Mouse (Mus musculus) limb, embryonic 11.5 days (tissue): ENCODE data around the gene Gm15217. TPM values are rescaled to one million over a fixed set of nuclear protein-coding genes. Genes with fewer than 3 reads are reported as not detected.

Experiments used
- ATAC-seq: fragments of 200-750 bp; cut with Nextera tagmentation; 2 replicates; pipeline ENCODE4 v1.8.0; 2017; ENCODE audit warnings: low read depth; ENCODE audit not compliant: insufficient number of reproducible peaks, low FRiP score, low TSS enrichment
- DNase-seq: peaks from one replicate; pipeline ENCODE4 v3.0.0-alpha.2; 2015; ENCODE audit warnings: low spot score
- H3K27ac ChIP-seq: fragments of 300-500 bp; sonication (generic); replicated peaks from 2 replicates; pipeline ENCODE4 v1.5.1; 2014; ENCODE audit warnings: low read depth, mild to moderate bottlenecking, low read length
- H3K27me3 ChIP-seq: fragments of 300-500 bp; sonication (generic); 2 replicates; pipeline ENCODE4 v1.6.1; 2014; ENCODE audit warnings: mild to moderate bottlenecking, low read length, mixed read lengths; ENCODE audit not compliant: control insufficient read depth, insufficient read depth
- H3K36me3 ChIP-seq: fragments of 300-500 bp; sonication (generic); 2 replicates; pipeline ENCODE4 v1.6.1; 2014; ENCODE audit warnings: mild to moderate bottlenecking, low read length, moderate library complexity, mixed read lengths; ENCODE audit not compliant: control insufficient read depth, insufficient read depth
- H3K4me1 ChIP-seq: fragments of 300-500 bp; sonication (generic); 2 replicates; pipeline ENCODE4 v1.6.1; 2014; ENCODE audit warnings: low read length, mixed read lengths; ENCODE audit not compliant: control insufficient read depth, insufficient read depth
- H3K4me2 ChIP-seq: fragments of 300-500 bp; sonication (generic); 2 replicates; pipeline ENCODE4 v1.6.1; 2014; ENCODE audit warnings: low read depth, mild to moderate bottlenecking, moderate library complexity; ENCODE audit not compliant: severe bottlenecking
- H3K4me3 ChIP-seq: fragments of 300-500 bp; sonication (generic); 2 replicates; pipeline ENCODE4 v1.5.1; 2014; ENCODE audit warnings: low read depth, low read length
- H3K9ac ChIP-seq: fragments of 300-500 bp; sonication (generic); 2 replicates; pipeline ENCODE4 v1.6.1; 2014; ENCODE audit warnings: mild to moderate bottlenecking, low read length
- H3K9me3 ChIP-seq: fragments of 300-500 bp; sonication (generic); 2 replicates; pipeline ENCODE4 v1.6.1; 2016; ENCODE audit warnings: low read length; ENCODE audit not compliant: control insufficient read depth
- WGBS: fragments of 180-500 bp; shearing (Covaris S2); extraction: QIAGEN DNeasy Blood & Tissue Kit; methylation state at CpG from one replicate; pipeline ENCODE4 v1.1.7; 2014; 5-methylcytosine and 5-hydroxymethylcytosine counted together
- polyA plus RNA-seq: library from polyadenylated mRNA; unstranded; fragments of >200 nt; fragmentation: Nextera tagmentation; extraction: Ambion mirVana; gene quantifications from 2 replicates; pipeline ENCODE4 v1.2.1, GENCODE M21; 2014

Gene Gm15217
- polyA plus RNA-seq, 1 experiment from 2014 or later: not detected

DNA sequence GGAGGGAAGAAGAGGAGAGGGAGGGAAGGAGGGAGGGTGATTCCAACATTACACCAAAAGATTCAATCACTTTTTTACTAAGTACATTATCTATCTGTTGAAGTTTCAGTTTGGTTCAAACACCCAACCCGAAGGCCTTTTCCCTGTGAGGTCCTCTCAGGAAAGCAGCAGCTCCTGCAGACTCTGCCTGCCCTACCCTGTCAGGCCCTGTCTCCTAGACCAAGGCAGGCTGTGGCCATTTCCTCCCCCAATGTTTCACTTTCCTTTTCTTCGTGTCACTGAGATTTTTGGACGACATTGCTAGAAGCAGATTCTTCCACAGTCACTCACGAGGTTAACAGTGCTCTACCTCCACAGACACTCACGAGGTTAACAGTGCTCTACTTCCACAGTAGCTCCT, 3.4 kb upstream of the Gm15217 start:
- WGBS: 81% methylated on average over 5 of the region's 5 CpGs
- Histone ChIP-seq H3K4me1 (peaks cover 11% of the 10 kb centered on the region), H3K27me3 (no peaks in the 10 kb centered on the region), H3K27ac (no peak overlapping the region), H3K9ac (no peak overlapping the region), H3K4me2 (no peak overlapping the region), H3K9me3 (no peaks in the 10 kb centered on the region), H3K4me3 (no peak overlapping the region), H3K36me3 (no peaks in the 10 kb centered on the region)
- ATAC-seq (no peak), DNase-seq (no peak)

DNA sequence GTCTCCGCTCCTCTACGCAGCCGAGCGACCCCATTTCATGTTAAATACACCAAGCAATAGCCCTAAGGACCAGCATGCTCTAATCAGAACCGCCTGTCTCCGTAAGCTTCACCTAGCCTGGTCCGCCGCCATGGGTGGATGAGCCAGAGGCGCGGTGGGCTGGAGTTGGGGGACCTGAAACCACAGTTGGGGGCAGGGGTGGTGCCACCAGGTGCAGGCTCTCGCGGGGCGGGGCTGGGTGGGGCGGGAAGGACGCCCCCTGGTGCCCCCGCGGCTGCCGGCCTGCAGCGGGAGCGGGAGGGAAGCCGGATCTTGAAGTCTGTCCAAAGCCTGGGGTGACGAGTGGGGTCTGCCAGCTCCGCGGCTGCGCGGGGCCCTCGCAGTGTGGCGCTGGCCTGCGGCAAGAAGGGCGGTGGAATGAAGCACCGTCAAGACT, 1.1 kb downstream of the Gm15217 start:
- peaks cover 26% of the 10 kb centered on the region for H3K4me1 ChIP-seq
- DNase-seq: peak; percentile 67
- H3K9ac ChIP-seq: peak overlapping the region; percentile 39
- H3K27me3 ChIP-seq: no peaks in the 10 kb centered on the region
- no peaks in the 10 kb centered on the region for H3K9me3 ChIP-seq
- ATAC-seq: peak; percentile 61
- 5% methylated on average over 31 of the region's 31 CpGs for WGBS
- peaks cover 2% of the 10 kb centered on the region; the same call in 1 of the 2 replicates for H3K36me3 ChIP-seq
- no peak overlapping the region for H3K27ac ChIP-seq
- peak overlapping the region; percentile 55 for H3K4me2 ChIP-seq
- H3K4me3 ChIP-seq: peak overlapping the region; percentile 26

DNA sequence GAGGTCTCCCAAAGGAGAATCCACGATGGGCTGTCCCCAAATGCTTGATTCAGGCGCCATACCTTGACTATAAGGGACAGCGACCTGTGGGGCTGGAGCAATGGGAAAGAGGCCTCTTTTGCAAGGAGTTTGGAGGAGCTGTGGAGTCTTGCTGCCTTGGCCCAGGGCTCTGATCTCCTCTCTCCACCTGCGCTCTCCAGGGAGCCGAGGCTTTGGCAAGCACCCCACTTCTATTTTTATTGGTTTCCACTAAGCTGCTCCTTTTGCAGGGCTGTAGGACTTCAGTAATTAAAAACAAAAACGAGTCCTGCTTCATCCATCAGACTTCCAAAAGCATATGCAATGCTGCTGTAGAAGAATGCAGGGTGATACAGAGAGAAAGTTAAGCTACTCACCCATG, 2.2 kb downstream of the Gm15217 start:
- ATAC-seq (no peak), DNase-seq (no peak)
- H3K9ac ChIP-seq: no peak overlapping the region; the same call in 1 of the 2 replicates
- H3K4me1 ChIP-seq: peaks cover 29% of the 10 kb centered on the region
- H3K4me3 ChIP-seq: no peak overlapping the region
- no peak overlapping the region for H3K4me2 ChIP-seq
- no peaks in the 10 kb centered on the region for H3K9me3 ChIP-seq
- H3K27ac ChIP-seq: no peak overlapping the region
- 27% methylated on average over 6 of the region's 6 CpGs for WGBS
- no peaks in the 10 kb centered on the region for H3K27me3 ChIP-seq
- peaks cover 2% of the 10 kb centered on the region; the same call in 1 of the 2 replicates for H3K36me3 ChIP-seq

DNA sequence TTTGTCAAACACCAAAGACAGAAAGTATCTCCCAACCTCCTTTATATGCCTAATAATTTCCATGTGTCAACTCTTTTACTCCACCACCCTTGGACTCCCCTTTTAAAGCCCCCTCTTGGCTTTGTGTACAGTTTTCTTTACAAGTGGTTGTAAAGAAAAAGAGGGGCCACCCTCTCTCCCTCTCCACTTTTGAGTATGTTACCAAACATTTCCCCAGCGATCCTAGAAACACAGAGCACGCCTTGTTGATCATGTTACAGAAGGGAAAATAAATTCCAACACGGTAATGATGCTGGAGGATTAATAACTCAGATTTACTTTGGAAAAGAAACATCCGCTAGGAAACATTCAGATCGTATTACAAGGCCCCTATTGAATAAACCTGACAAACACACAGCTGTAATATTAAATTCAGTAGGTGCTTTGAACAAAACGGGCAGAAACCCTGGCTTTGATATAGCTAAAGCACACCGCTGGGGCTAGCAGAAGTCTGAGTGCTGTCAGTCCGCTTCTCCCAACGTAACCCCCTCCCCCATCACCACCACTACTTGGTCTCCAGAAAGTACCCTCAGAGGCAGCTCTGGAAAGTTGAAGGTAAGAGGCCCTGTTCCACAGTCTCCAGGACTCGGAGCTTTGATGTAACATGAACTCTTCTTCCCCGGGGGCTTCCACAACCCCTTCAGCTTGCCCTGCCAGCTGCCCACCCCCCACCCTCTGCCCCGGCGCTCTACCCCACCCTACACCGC, 5.9 kb downstream of the Gm15217 start:
- WGBS: 4% methylated on average over 14 of the region's 14 CpGs

DNA sequence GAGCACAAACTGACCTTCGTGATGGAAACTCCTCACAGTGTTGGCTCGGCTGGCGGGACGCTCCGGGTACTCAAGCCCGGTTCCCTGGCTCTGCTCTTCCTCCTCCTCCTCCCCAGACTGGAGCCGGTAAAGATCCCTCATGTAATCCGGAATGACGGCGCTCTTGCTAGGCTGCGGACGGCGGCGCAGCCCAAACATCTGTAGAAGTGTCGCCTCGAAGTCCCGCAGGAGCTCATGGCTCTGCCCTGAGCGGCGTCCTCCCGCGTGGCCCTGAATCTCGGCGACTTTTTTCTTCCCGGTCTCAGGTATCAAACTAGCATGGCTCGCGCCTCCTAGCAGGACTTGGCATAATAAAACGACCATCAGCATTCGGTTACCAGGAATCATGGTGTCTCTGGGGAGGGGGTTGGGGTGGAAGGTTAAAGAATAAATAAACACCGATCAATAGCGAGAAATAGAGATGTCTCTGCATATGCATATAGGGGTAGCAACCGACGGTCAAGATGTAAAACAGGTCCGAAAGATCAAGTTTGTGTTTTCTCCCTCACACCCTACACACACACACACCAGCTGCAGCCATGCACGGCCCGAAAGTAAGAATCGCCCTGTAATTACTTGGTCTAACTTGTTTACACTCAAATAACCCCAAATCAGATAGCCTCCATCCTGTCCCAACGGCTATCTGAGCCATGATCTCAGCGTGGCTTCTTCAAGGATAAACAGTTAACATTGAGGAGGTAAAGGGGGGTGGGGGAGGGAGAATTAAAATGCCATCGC, 6.7 kb downstream of the Gm15217 start:
- ATAC-seq: no peak

More for the DNA sequence above, 5.9 kb downstream of the Gm15217 start:
- ATAC-seq: peak; percentile 28
- peak; percentile 73 for DNase-seq
- H3K27ac ChIP-seq: peak overlapping the region; percentile 90
- peaks cover 3% of the 10 kb centered on the region; the same call in 1 of the 2 replicates for H3K27me3 ChIP-seq
- H3K4me2 ChIP-seq: peak overlapping the region; percentile 82
- peaks cover 2% of the 10 kb centered on the region; the same call in 1 of the 2 replicates for H3K36me3 ChIP-seq
- H3K9me3 ChIP-seq: no peaks in the 10 kb centered on the region
- peak overlapping the region; percentile 64 for H3K9ac ChIP-seq
- H3K4me1 ChIP-seq: peaks cover 25% of the 10 kb centered on the region
- H3K4me3 ChIP-seq: peak overlapping the region; percentile 37

DNA sequence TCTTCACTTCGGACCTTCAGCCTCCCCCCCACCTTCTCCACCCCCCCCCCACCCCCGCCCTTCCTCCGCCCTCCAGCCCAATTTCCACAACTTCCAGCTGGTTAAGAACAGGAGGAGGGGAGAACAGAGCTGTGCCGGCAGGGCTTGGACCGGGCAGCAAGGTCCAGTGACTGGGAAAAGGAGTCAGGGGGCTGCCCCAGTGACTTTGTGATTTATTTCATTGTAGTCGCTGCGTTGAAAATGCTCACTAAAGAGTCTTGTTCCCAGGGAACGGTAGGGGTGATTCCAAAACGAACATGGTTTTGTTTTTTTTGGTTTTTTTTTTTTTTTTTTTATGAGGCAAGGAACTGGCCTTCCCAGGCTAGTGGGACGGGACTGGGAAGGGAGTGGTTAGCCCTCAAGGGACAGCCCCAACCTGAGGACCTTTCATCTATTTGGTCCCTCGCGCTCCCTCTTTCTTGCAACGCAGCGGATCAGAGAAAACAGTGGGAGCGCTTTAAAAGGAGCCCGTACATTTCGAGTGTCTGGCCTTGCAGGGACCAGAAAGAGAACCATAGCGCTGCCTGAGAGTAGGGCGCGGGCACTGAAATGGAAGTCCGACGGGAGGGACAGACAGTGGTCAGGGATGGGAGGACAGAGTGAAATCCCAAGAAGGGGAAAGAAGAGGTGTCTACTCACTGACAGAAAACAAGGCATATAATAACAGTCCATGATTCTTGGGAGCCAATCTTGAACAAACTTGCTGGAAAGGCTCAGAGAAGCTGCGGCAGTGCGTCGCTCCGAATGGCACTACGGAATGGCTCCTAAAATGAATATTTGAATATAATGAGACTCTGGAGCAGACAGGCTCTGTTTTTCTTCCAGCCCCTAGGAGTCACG, 7.5 kb downstream of the Gm15217 start:
- H3K9me3 ChIP-seq: no peaks in the 10 kb centered on the region
- ATAC-seq (0 out of 2 replicates have a peak, but pooled peaks have one; percentile 0), DNase-seq (peak; percentile 50)
- under 1% methylated on average over 26 of the region's 28 CpGs for WGBS
- H3K36me3 ChIP-seq: peaks cover 2% of the 10 kb centered on the region; the same call in 1 of the 2 replicates
- H3K4me2 ChIP-seq: peak overlapping the region; percentile 82
- peak overlapping the region; percentile 64 for H3K9ac ChIP-seq
- H3K27ac ChIP-seq: peak overlapping the region; percentile 66
- peak overlapping the region; percentile 37 for H3K4me3 ChIP-seq
- H3K27me3 ChIP-seq: peaks cover 3% of the 10 kb centered on the region; the same call in 1 of the 2 replicates
- peaks cover 12% of the 10 kb centered on the region for H3K4me1 ChIP-seq

More for the DNA sequence above, 6.7 kb downstream of the Gm15217 start:
- peaks cover 20% of the 10 kb centered on the region for H3K4me1 ChIP-seq
- H3K27me3 ChIP-seq: peaks cover 3% of the 10 kb centered on the region; the same call in 1 of the 2 replicates
- peak overlapping the region; percentile 90 for H3K27ac ChIP-seq
- peak overlapping the region; percentile 82 for H3K4me2 ChIP-seq
- H3K9me3 ChIP-seq: no peaks in the 10 kb centered on the region
- H3K4me3 ChIP-seq: peak overlapping the region; percentile 37
- under 1% methylated on average over 39 of the region's 39 CpGs for WGBS
- peaks cover 2% of the 10 kb centered on the region; the same call in 1 of the 2 replicates for H3K36me3 ChIP-seq
- DNase-seq: peak; percentile 71
- peak overlapping the region; percentile 64 for H3K9ac ChIP-seq

DNA sequence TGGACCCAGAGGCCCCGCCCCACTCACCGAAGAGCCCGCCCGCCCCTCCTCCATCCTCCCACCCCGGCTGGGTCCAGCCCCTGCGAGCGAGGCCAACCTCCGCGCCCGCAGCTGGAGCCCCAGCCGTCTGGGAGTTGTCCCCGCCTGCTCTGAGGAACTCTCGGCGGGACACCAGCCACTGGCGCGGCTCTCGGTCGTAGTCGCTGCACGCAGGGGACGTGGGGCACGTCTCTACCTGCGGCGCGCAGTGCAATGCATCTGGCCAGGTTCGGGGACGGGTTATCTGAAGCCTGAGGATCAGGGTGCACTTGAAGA, 8.1 kb downstream of the Gm15217 start:
- H3K27me3 ChIP-seq: peaks cover 3% of the 10 kb centered on the region; the same call in 1 of the 2 replicates
- WGBS: under 1% methylated on average over 27 of the region's 27 CpGs
- H3K9ac ChIP-seq: peak overlapping the region; percentile 62
- peaks cover under 1% of the 10 kb centered on the region; the same call in 1 of the 2 replicates for H3K36me3 ChIP-seq
- no peaks in the 10 kb centered on the region for H3K9me3 ChIP-seq
- peaks cover 9% of the 10 kb centered on the region; the same call in 1 of the 2 replicates for H3K4me1 ChIP-seq
- DNase-seq (peak; percentile 91), ATAC-seq (peak; percentile 76)
- peak overlapping the region; percentile 82 for H3K4me2 ChIP-seq
- H3K4me3 ChIP-seq: peak overlapping the region; percentile 37
- H3K27ac ChIP-seq: peak overlapping the region; percentile 63
